Mouse (Mus musculus) neural tube, embryonic 11.5 days (tissue): Measurements from ENCODE around the gene March2. TPM values are rescaled to one million over a fixed set of nuclear protein-coding genes. Genes with fewer than 3 reads are reported as not detected.
A peak's percentile ranks its signal among the peaks of the same experiment; 100 is the strongest.

ENCODE experiments used
- ATAC-seq: fragments of 200-750 bp; cut with Nextera tagmentation; 2 replicates; pipeline ENCODE4 v1.8.0; 2017; ENCODE audit warnings: moderate number of reproducible peaks, mild to moderate bottlenecking, moderate TSS enrichment, moderate library complexity; ENCODE audit not compliant: insufficient read depth, low FRiP score, low TSS enrichment
- DNase-seq: peaks from one replicate; pipeline ENCODE4 v3.0.0-alpha.2; 2015; ENCODE audit warnings: low spot score
- H3K27ac ChIP-seq: fragments of 300-500 bp; sonication (generic); 2 replicates; pipeline ENCODE4 v1.5.1; 2014; ENCODE audit warnings: low read depth, mild to moderate bottlenecking, low read length
- H3K27me3 ChIP-seq: fragments of 300-500 bp; sonication (generic); 2 replicates; pipeline ENCODE4 v1.6.1; 2014; ENCODE audit warnings: mild to moderate bottlenecking, low read length, mixed read lengths; ENCODE audit not compliant: control insufficient read depth, insufficient read depth
- H3K36me3 ChIP-seq: fragments of 300-500 bp; sonication (generic); 2 replicates; pipeline ENCODE4 v1.6.1; 2014; ENCODE audit warnings: mild to moderate bottlenecking, low read length, moderate library complexity, mixed read lengths; ENCODE audit not compliant: control insufficient read depth, insufficient read depth
- H3K4me1 ChIP-seq: fragments of 300-500 bp; sonication (generic); 2 replicates; pipeline ENCODE4 v1.6.1; 2014; ENCODE audit warnings: low read length, mixed read lengths; ENCODE audit not compliant: control insufficient read depth, insufficient read depth
- H3K4me2 ChIP-seq: fragments of 300-500 bp; sonication (generic); 2 replicates; pipeline ENCODE4 v1.6.1; 2014; ENCODE audit warnings: low read depth, mild to moderate bottlenecking, moderate library complexity
- H3K4me3 ChIP-seq: fragments of 300-500 bp; sonication (generic); 2 replicates; pipeline ENCODE4 v1.5.1; 2014; ENCODE audit warnings: low read depth, low read length
- H3K9ac ChIP-seq: fragments of 300-500 bp; sonication (generic); 2 replicates; pipeline ENCODE4 v1.6.1; 2014; ENCODE audit warnings: mild to moderate bottlenecking, low read length
- H3K9me3 ChIP-seq: fragments of 300-500 bp; sonication (generic); 2 replicates; pipeline ENCODE4 v1.6.1; 2016; ENCODE audit warnings: low read length; ENCODE audit not compliant: control insufficient read depth
- WGBS: fragments of 180-500 bp; shearing (Covaris S2); extraction: QIAGEN DNeasy Blood & Tissue Kit; methylation state at CpG from one replicate; pipeline ENCODE4 v1.1.7; 2014; 5-methylcytosine and 5-hydroxymethylcytosine counted together
- polyA plus RNA-seq: library from polyadenylated mRNA; unstranded; fragments of >200 nt; fragmentation: Nextera tagmentation; extraction: Ambion mirVana; gene quantifications from 2 replicates; pipeline ENCODE4 v1.2.1, GENCODE M21; 2014

The March2 gene
- polyA plus RNA-seq, 1 experiment from 2014 or later = 43.8 TPM

GRCm38 (mm10) chr17:33703091-33703490 lies 15.4 kb downstream of the March2 start:
- H3K9ac ChIP-seq = no peak overlapping the region
- ATAC-seq = no peak
- no peaks in the 10 kb centered on the region; the same call in 1 of the 2 replicates for H3K36me3 ChIP-seq
- H3K27me3 ChIP-seq = no peaks in the 10 kb centered on the region
- no peak overlapping the region for H3K27ac ChIP-seq
- H3K4me3 ChIP-seq = no peak overlapping the region
- no peaks in the 10 kb centered on the region for H3K4me1 ChIP-seq
- no peak overlapping the region for H3K4me2 ChIP-seq
- DNase-seq = no peak
- no peaks in the 10 kb centered on the region for H3K9me3 ChIP-seq
- 89% methylated on average over 9 of the region's 9 CpGs for WGBS

- Histone ChIP-seq H3K9ac (no peak overlapping the region), H3K4me2 (no peak overlapping the region), H3K4me1 (no peaks in the 10 kb centered on the region), H3K36me3 (peaks cover 4% of the 10 kb centered on the region), H3K9me3 (no peaks in the 10 kb centered on the region), H3K4me3 (no peak overlapping the region), H3K27ac (no peak overlapping the region), H3K27me3 (no peaks in the 10 kb centered on the region)
- no peak for DNase-seq
- WGBS = 80% methylated on average over 1 of the region's 1 CpGs
- ATAC-seq = no peak
These were observed 16.3 kb downstream of the March2 start for GRCm38 (mm10) chr17:33702178-33702577.

GRCm38 (mm10) chr17:33695471-33695870 lies 23.0 kb downstream of the March2 start:
- Histone ChIP-seq H3K4me2 (no peak overlapping the region), H3K27ac (no peak overlapping the region), H3K4me1 (no peaks in the 10 kb centered on the region), H3K9ac (no peak overlapping the region), H3K36me3 (peaks cover 5% of the 10 kb centered on the region; the same call in 1 of the 2 replicates), H3K27me3 (no peaks in the 10 kb centered on the region), H3K4me3 (no peak overlapping the region), H3K9me3 (no peaks in the 10 kb centered on the region)
- 94% methylated on average over 1 of the region's 1 CpGs for WGBS
- ATAC-seq (no peak), DNase-seq (no peak)

GRCm38 (mm10) chr17:33686760-33687159 lies 31.7 kb downstream of the March2 start, which contains the start of gene Hnrnpm:
TSS of gene Hnrnpm (minus strand) at chr17:33686860.
- no peaks in the 10 kb centered on the region for H3K27me3 ChIP-seq
- H3K9ac ChIP-seq = peak within 1 kb of the TSS; percentile 100
- H3K4me1 ChIP-seq = peaks cover 26% of the 10 kb centered on the region
- peaks cover 2% of the 10 kb centered on the region; the same call in 1 of the 2 replicates for H3K36me3 ChIP-seq
- DNase-seq (no peak), ATAC-seq (no peak)
- H3K9me3 ChIP-seq = no peaks in the 10 kb centered on the region
- peak within 1 kb of the TSS; percentile 88 for H3K4me3 ChIP-seq
- H3K4me2 ChIP-seq = peak within 1 kb of the TSS; percentile 47
- H3K27ac ChIP-seq = no peak within 1 kb of the TSS
- 88% methylated on average over 1 of the region's 1 CpGs for WGBS

- DNase-seq (peak; percentile 97), ATAC-seq (peak; percentile 95)
- under 1% methylated on average over 42 of the region's 42 CpGs for WGBS
- Histone ChIP-seq H3K27me3 (no peaks in the 10 kb centered on the region), H3K9me3 (no peaks in the 10 kb centered on the region), H3K4me3 (peak overlapping the region; percentile 88), H3K36me3 (peaks cover 2% of the 10 kb centered on the region; the same call in 1 of the 2 replicates), H3K9ac (peak overlapping the region; percentile 100), H3K4me2 (peak overlapping the region; percentile 96), H3K27ac (peak overlapping the region; percentile 97), H3K4me1 (peaks cover 26% of the 10 kb centered on the region)
These were observed 33.2 kb downstream of the March2 start for GRCm38 (mm10) chr17:33685249-33685653.

- Histone ChIP-seq H3K36me3 (peaks cover 2% of the 10 kb centered on the region; the same call in 1 of the 2 replicates), H3K9me3 (no peaks in the 10 kb centered on the region), H3K27ac (peak overlapping the region; percentile 97), H3K27me3 (no peaks in the 10 kb centered on the region), H3K4me3 (peak overlapping the region; percentile 88), H3K4me1 (peaks cover 26% of the 10 kb centered on the region), H3K4me2 (peak overlapping the region; percentile 96), H3K9ac (peak overlapping the region; percentile 100)
- DNase-seq (peak; percentile 79), ATAC-seq (peak; percentile 67)
- WGBS = 0% methylated on average over 44 of the region's 44 CpGs
These were observed 33.7 kb downstream of the March2 start for GRCm38 (mm10) chr17:33684671-33685231.

GRCm38 (mm10) chr17:33681767-33682166 lies 36.7 kb downstream of the March2 start:
- H3K36me3 ChIP-seq = peaks cover 2% of the 10 kb centered on the region; the same call in 1 of the 2 replicates
- ATAC-seq (no peak), DNase-seq (no peak)
- H3K4me2 ChIP-seq = no peak overlapping the region
- peaks cover 26% of the 10 kb centered on the region for H3K4me1 ChIP-seq
- H3K4me3 ChIP-seq = no peak overlapping the region
- H3K27me3 ChIP-seq = no peaks in the 10 kb centered on the region
- H3K27ac ChIP-seq = no peak overlapping the region
- no peak overlapping the region for H3K9ac ChIP-seq
- no peaks in the 10 kb centered on the region for H3K9me3 ChIP-seq

GRCm38 (mm10) chr17:33678771-33679170 lies 39.7 kb downstream of the March2 start:
- H3K27ac ChIP-seq = no peak overlapping the region
- no peak overlapping the region for H3K4me3 ChIP-seq
- no peak overlapping the region for H3K9ac ChIP-seq
- no peaks in the 10 kb centered on the region for H3K27me3 ChIP-seq
- H3K9me3 ChIP-seq = no peaks in the 10 kb centered on the region
- DNase-seq (no peak), ATAC-seq (no peak)
- peaks cover 5% of the 10 kb centered on the region for H3K36me3 ChIP-seq
- H3K4me1 ChIP-seq = peaks cover 18% of the 10 kb centered on the region
- H3K4me2 ChIP-seq = no peak overlapping the region

GRCm38 (mm10) chr17:33676086-33676485 lies 42.4 kb downstream of the March2 start:
- 96% methylated on average over 2 of the region's 2 CpGs for WGBS
- no peaks in the 10 kb centered on the region for H3K27me3 ChIP-seq

More at GRCm38 (mm10) chr17:33676086-33676485, 42.4 kb downstream of the March2 start:
- no peak overlapping the region for H3K4me2 ChIP-seq
- ATAC-seq (no peak), DNase-seq (no peak)
- no peak overlapping the region for H3K9ac ChIP-seq
- H3K9me3 ChIP-seq = no peaks in the 10 kb centered on the region
- H3K27ac ChIP-seq = no peak overlapping the region
- no peak overlapping the region for H3K4me3 ChIP-seq
- peaks cover 3% of the 10 kb centered on the region; the same call in 1 of the 2 replicates for H3K36me3 ChIP-seq
- H3K4me1 ChIP-seq = no peaks in the 10 kb centered on the region
